Mouse (Mus musculus) adrenal gland, adult 8-10 months (tissue): ENCODE measurements at regions not wholly inside any gene's neighbourhood (a gene's known extent, or its start where the extent isn't known, plus 50 kb on each side); places are given as distances from the start of the nearest gene placed in this dataset.

Source experiments
- DNase-seq: peaks from one replicate; pipeline ENCODE4 v3.0.0; 2022
- microRNA-seq, 2 experiments: library from miRNA; unstranded; fragments of <30 nt; microRNA quantifications; one replicate each; pipeline ENCODE4 v1.2.0; 2022

DNA sequence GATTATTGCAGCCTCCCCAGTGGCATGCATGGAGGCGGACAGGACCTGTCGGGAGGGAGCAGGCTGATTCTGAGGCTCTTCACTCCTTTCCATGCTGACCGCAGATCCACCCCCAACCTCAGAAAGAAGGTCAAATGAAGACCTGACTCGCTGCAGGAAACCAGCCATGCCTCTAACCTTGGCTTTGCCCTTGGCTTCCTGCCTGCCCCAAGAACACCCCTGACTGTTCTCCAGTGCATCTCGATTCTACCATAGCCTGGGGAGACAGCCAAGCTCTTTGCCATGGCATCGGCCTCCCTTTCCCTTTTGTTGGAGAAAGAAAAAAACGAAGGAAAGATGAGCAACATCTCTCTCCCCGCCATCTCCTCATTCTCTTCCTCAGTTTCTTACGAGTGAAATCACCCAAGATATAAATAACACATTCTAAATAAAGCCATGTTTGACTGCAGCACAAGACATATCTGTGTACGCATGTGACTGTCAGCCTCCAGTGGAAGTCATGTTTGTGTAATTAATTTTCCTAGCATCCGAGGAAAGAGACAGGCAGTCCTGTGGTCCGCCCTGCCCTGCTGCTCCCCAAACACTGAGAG, 102.4 kb upstream of the Sdk1 start:
- peak; percentile 80 for DNase-seq

GRCm38 (mm10) chr5:141139361-141139912, 101.9 kb upstream of the Sdk1 start:
- DNase-seq = no peak

DNA sequence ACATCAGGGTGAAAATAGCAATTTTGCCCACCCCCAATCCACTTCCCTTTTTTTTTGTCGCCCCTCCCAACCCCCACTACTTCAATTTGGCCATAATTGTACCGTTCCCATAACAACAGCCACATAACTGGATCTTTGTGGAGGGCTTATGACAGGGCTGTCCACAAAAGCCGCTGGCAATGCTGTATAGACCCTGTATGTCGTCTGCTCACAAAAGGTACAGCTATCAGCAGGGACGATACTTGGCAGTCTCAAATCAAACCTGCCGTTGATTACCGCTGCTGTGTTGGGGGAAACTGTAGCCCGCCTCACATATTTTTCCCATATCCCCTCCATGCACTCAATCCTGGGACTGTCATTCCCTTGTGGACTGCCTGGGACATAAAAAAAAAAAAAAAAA, 80.9 kb upstream of the Sdk1 start:
- DNase-seq = no peak

GRCm38 (mm10) chr5:141160956-141161355, 80.3 kb upstream of the Sdk1 start:
- DNase-seq = no peak

GRCm38 (mm10) chr5:141182442-141182841, 58.8 kb upstream of the Sdk1 start:
- DNase-seq = no peak

GRCm38 (mm10) chr5:141189033-141189432, 52.3 kb upstream of the Sdk1 start:
- no peak for DNase-seq

Small RNA genes lying in the stretch of these regions (microRNA-seq; reads per million reads assigned to microRNA genes)
- gene Gm26113 = 0 reads per million in 2 experiments
